Mouse (Mus musculus) hindbrain, embryonic 10.5 days (tissue): ENCODE measurements around the gene Dpagt1. TPM values are rescaled to one million over a fixed set of nuclear protein-coding genes. Genes with fewer than 3 reads are reported as not detected.
A peak's percentile ranks its signal among the peaks of the same experiment; 100 is the strongest.
"Not testable (repeated sequence)": the region's sequence is repeated elsewhere in the genome, so short reads cannot be mapped to it uniquely, and the experiment has no call there.

Experiments
- DNase-seq: peaks from one replicate; pipeline ENCODE4 v3.0.0-alpha.2; 2017; ENCODE audit warnings: low spot score
- H3K27ac ChIP-seq: fragments of 300-500 bp; sonication (generic); 2 replicates; pipeline ENCODE4 v1.5.1; 2016; ENCODE audit warnings: mild to moderate bottlenecking, moderate library complexity
- H3K27me3 ChIP-seq: fragments of 300-500 bp; sonication (generic); 2 replicates; pipeline ENCODE4 v1.6.1; 2016; ENCODE audit warnings: mild to moderate bottlenecking; ENCODE audit not compliant: poor library complexity, insufficient read depth, severe bottlenecking
- H3K36me3 ChIP-seq: fragments of 300-500 bp; sonication (generic); 2 replicates; pipeline ENCODE4 v1.6.1; 2016; ENCODE audit warnings: mild to moderate bottlenecking, moderate library complexity
- H3K4me1 ChIP-seq: fragments of 300-500 bp; sonication (generic); replicated peaks from 2 replicates; pipeline ENCODE4 v1.6.1; 2016; ENCODE audit warnings: mild to moderate bottlenecking
- H3K4me3 ChIP-seq: fragments of 300-500 bp; sonication (generic); 2 replicates; pipeline ENCODE4 v1.5.1; 2016; ENCODE audit warnings: mild to moderate bottlenecking, moderate library complexity
- H3K9me3 ChIP-seq: fragments of 300-500 bp; sonication (generic); 2 replicates; pipeline ENCODE4 v1.6.1; 2016; ENCODE audit warnings: mild to moderate bottlenecking, moderate library complexity
- WGBS: fragments of 180-500 bp; shearing (Covaris S2); methylation state at CpG from one replicate; pipeline ENCODE4 v1.1.7; 2016; 5-methylcytosine and 5-hydroxymethylcytosine counted together
- polyA plus RNA-seq: library from polyadenylated mRNA; unstranded; fragments of >200 nt; fragmentation: Nextera tagmentation; extraction: Ambion mirVana; gene quantifications from 2 replicates; pipeline ENCODE4 v1.2.1, GENCODE M21; 2016

Gene Dpagt1
- polyA plus RNA-seq, result 46.2 and 46.7 TPM in 2 replicates

DNA sequence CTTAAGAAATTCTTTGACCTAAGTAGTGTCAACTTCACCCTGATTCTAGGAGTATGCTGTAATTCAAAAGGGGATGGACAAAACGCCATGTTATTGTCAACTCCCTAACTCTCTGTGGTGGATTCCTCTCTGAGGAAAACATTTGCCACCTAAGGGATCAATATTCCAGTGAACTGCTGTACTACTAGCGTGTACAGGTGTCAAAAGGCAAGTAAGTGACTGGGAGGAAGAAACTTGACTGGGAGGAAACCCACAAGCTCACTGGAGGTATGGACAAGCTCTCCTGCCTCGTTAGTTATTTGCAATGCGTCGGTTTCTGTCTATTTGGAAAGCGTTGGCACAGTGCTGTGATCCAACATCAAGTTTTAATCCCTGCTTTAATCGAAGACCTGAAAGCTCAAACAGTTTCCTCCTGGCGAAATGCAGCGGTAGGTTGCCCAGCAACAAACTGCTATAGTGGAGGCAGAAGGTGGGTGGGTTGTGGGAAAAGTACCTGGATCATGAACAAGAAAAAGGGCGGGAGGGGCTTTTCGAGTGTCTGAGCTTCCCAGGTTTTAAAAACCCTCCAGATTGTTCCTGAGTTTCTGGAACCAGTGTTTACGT lies at the start of gene Dpagt1:
Gene Dpagt1 (plus strand): TSS at position 252 of the 603 bp plus-strand sequence.
- Histone ChIP-seq H3K36me3 (peaks cover 31% of the 10 kb centered on the region), H3K27me3 (no peaks in the 10 kb centered on the region), H3K4me3 (peak within 1 kb of the TSS; percentile 87), H3K4me1 (peaks cover 21% of the 10 kb centered on the region), H3K27ac (peak within 1 kb of the TSS; percentile 97), H3K9me3 (no peaks in the 10 kb centered on the region)
- 5% methylated on average over 12 of the region's 12 CpGs for WGBS
- no peak for DNase-seq

DNA sequence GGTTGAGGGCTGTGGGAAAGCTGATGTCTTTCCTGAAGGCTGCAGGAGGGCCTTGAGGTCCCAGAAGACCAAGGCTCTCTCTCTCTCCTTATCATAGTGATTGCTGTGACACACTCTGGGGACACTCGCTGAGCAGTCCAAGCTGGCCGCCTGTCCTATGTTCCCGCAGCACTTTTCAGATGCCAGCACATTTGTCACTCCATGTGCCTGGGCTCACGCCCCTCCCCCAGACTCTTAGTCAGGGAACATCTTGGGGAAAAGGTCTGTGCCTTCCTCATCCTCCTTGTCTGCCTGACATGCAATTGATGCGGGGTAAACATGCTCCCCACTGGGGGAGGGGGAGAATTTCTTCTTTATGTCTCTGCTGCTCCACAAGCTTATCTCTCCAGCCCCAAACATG lies 42.6 kb upstream of the Dpagt1 start:
- DNase-seq, result no peak
- H3K27me3 ChIP-seq, result peaks cover 32% of the 10 kb centered on the region
- no peaks in the 10 kb centered on the region for H3K9me3 ChIP-seq
- H3K27ac ChIP-seq, result no peak overlapping the region
- peaks cover 20% of the 10 kb centered on the region for H3K36me3 ChIP-seq
- no peak overlapping the region for H3K4me3 ChIP-seq
- WGBS, result 73% methylated on average over 5 of the region's 5 CpGs
- peaks cover 23% of the 10 kb centered on the region for H3K4me1 ChIP-seq

DNA sequence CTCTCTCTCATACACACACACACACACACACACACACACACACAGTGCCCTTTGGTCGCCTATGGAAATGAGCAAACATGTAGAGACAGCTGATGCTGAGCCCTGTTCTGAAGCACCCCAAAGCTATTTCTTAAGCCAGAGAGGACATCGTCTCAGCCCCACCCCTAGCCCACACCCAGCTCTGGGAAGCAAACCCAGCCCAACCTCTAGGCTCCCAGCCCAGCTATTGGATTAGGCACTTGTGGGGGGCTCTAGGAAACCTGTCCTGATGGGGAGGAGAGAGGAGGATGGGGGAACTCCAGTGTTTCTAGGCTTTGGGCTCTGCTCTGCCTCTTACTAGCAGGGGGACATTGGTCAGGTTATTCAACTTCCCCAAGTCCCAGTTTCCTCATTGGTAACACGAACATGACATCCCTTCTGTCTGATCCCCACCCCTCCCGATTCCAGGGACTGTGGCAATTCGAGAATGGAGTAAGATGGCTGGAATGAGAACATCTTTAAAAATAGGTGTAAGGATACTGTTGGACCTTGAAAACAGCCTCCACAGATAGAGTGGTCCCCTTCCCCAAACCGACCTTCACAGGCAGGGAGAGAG lies 39.5 kb upstream of the Dpagt1 start:
- Histone ChIP-seq H3K4me1 (peaks cover 35% of the 10 kb centered on the region), H3K9me3 (peaks cover 2% of the 10 kb centered on the region; the same call in 1 of the 2 replicates), H3K36me3 (peaks cover 17% of the 10 kb centered on the region), H3K27me3 (peaks cover 55% of the 10 kb centered on the region), H3K4me3 (peak overlapping the region; percentile 78), H3K27ac (peak overlapping the region; percentile 87; the same call in 1 of the 2 replicates)
- no peak for DNase-seq
- WGBS, result 5% methylated on average over 6 of the region's 6 CpGs

DNA sequence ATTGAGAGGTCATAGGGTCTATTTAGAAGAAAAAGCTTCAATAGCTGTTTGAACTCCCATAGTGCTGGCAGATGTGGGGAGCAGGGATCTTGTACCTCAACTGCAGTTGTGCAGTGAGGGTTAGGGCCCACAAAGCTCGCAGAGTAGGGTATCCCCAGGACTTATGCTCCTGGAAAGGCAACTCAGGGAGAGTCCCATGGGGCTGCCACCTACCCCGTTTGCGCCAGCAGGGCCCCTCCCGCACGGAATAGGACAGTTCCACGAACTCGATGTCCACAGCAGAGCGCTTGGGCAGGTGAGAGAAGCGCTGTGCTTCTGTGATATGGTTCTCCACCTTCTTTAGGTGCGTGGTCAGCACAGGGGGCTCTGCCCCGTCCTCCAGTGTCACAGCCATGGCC lies 38.8 kb upstream of the Dpagt1 start:
- WGBS, result 8% methylated on average over 11 of the region's 11 CpGs
- H3K27me3 ChIP-seq, result peaks cover 55% of the 10 kb centered on the region
- peaks cover 35% of the 10 kb centered on the region for H3K4me1 ChIP-seq
- no peak for DNase-seq
- peaks cover 23% of the 10 kb centered on the region for H3K36me3 ChIP-seq
- H3K27ac ChIP-seq, result peak overlapping the region; percentile 87
- peak overlapping the region; percentile 78 for H3K4me3 ChIP-seq
- H3K9me3 ChIP-seq, result peaks cover 2% of the 10 kb centered on the region; the same call in 1 of the 2 replicates

DNA sequence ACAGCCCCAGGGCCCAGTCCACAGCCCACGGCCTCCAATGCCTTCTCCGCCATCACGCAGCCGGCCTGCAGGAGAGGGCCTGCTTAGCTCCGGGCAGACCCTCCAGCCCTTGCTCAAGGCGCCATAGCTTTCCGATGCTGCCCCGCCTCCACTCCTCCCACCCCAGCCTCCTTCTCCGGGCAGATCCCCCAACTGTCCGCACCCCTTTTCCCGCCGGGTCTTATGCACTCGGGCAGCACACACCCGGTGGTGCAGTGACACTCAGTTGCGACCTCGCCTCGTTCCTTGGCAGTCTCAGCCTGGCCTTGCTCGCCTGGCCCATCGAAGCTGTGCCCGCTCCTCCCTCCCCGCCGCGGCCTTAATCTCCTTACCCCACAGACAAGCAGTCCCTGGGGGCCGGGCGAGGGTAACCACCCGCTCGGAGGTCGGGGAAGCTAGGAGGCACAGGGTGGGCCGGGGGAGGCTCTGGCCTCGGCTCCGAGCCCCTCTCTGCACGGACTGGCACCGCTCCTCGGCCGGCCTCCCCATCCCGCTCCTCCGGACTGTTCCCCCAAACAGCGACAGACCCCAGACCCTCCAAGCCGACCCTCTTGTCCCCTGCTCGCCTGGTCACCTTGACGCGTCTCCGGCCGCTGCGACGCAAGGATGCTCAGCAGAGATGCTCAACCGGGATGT lies 38.3 kb upstream of the Dpagt1 start:
- under 1% methylated on average over 47 of the region's 47 CpGs for WGBS
- peaks cover 28% of the 10 kb centered on the region for H3K36me3 ChIP-seq
- H3K4me3 ChIP-seq, result peak overlapping the region; percentile 78
- peaks cover 55% of the 10 kb centered on the region for H3K27me3 ChIP-seq
- H3K4me1 ChIP-seq, result peaks cover 35% of the 10 kb centered on the region
- peak; percentile 57 for DNase-seq
- peak overlapping the region; percentile 87 for H3K27ac ChIP-seq
- peaks cover 2% of the 10 kb centered on the region; the same call in 1 of the 2 replicates for H3K9me3 ChIP-seq

DNA sequence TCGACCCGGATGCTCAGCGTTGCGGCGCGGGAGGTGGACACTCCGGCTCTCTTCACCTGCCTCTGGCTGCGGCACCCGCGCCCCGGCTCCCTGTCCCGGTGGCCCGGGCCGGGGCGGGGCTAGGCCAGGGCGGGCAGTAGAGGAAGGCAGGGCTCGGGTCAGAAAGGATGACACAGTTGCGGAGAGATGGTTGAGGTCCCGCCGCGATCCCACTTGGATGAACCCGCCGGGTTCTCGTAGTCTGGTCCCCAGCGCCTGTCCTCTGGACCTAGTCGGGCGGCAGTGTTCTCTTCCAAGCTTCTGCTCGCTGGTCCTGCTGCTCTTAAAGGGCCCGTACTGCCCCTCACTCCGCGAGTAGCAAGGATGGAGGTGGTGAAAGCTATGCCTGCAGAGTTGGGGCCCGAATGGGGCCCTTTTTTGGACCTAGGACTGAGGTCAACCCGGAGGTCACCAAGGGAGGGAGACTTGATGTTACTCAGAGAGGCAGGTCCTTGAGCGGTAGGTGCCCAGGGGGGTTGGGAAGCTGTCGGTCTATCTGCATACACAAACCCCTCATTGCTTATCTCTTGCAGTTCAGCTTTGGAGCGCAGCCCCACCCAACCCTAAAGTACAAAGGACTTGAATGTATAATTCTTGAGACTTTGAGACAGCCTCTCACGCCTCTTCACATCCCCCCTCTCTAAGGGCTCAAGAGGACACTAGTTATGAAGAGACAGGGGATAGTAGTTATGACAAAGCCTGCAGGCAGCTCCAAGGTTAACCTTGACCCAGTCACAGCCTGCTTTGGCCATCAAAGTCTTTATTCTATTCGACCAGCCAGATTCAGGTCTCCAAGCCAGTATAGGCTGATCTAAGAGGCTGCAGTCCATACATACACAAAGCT lies 37.5 kb upstream of the Dpagt1 start, which contains the start of gene Abcg4:
Gene Abcg4 (minus strand): TSS at position 540 of the 883 bp plus-strand sequence.
- DNase-seq, result peak; percentile 64
- Histone ChIP-seq H3K4me1 (peaks cover 35% of the 10 kb centered on the region), H3K27me3 (peaks cover 55% of the 10 kb centered on the region), H3K4me3 (peak within 1 kb of the TSS; percentile 78), H3K27ac (peak within 1 kb of the TSS; percentile 87), H3K9me3 (peaks cover 2% of the 10 kb centered on the region; the same call in 1 of the 2 replicates), H3K36me3 (peaks cover 36% of the 10 kb centered on the region)
- under 1% methylated on average over 38 of the region's 38 CpGs for WGBS

DNA sequence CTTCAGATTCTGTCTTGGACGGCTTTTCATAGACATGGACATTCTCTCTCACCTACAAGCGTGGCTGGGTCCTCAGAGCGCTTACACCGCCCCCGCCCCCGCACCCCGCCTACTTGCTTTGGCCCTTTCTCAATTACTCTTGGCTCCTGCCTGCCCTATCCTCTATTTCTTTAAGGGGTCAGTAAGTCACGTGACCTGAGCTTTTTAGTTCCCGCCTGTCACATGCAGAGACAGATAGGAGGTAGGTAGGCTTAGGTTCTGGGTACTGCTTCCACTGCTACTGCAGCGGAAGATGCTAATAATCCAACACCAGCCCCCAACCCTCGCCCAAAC lies 36.9 kb upstream of the Dpagt1 start:
- H3K27ac ChIP-seq, result peak overlapping the region; percentile 87; the same call in 1 of the 2 replicates
- peaks cover 2% of the 10 kb centered on the region; the same call in 1 of the 2 replicates for H3K9me3 ChIP-seq
- H3K4me1 ChIP-seq, result peaks cover 35% of the 10 kb centered on the region
- H3K36me3 ChIP-seq, result peaks cover 42% of the 10 kb centered on the region
- WGBS, result 6% methylated on average over 11 of the region's 11 CpGs
- DNase-seq, result peak; percentile 29
- peak overlapping the region; percentile 78 for H3K4me3 ChIP-seq
- H3K27me3 ChIP-seq, result peaks cover 55% of the 10 kb centered on the region

DNA sequence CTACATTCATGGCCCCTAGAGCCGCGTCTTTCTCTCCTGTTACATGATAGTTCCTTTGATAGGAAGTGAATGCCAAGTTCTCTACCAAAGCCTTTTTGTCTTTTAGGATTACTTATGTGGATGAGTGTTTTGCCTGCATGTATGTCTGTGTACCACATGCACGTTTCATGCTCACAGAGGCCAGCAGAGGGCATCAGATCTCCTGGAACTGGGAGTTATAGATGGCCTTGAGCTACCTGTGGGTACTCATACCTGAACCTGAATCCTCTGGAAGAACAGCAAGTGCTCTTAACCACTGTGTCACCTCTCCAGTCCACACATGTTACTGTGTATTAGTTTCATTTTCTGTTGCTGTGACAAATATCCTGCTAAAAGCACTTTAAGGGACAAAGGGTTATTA lies 33.3 kb upstream of the Dpagt1 start:
- WGBS, result 75% methylated on average over 3 of the region's 3 CpGs
- peak; percentile 37 for DNase-seq
- Histone ChIP-seq H3K9me3 (peaks cover 2% of the 10 kb centered on the region; the same call in 1 of the 2 replicates), H3K4me3 (no peak overlapping the region), H3K4me1 (peaks cover 19% of the 10 kb centered on the region), H3K36me3 (peaks cover 76% of the 10 kb centered on the region), H3K27me3 (peaks cover 31% of the 10 kb centered on the region), H3K27ac (no peak overlapping the region)

DNA sequence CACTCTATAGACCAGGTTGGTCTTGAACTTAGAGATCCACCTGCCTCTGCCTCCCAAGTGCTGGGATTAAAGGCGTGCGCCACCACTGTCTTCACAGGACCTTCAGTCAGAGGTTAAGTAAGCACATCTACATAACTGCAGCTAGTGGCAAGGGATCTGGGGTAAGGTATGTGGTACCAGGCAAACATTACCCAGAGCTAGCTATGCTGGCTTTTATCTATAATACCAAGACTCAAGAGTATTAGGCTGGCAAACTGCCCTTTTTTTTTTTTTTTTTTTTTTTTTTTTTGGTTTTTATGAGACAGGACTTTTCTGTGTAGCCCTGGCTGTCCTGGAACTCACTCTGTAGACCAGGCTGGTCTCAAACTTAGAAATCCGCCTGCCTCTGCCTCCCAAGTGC lies 25.8 kb upstream of the Dpagt1 start:
- DNase-seq, H3K27me3 ChIP-seq, H3K4me3 ChIP-seq, H3K9me3 ChIP-seq, H3K27ac ChIP-seq: not testable (repeated sequence)
- Histone ChIP-seq H3K36me3 (peaks cover 80% of the 10 kb centered on the region), H3K4me1 (peaks cover 17% of the 10 kb centered on the region)
- WGBS, result 94% methylated on average over 3 of the region's 3 CpGs

DNA sequence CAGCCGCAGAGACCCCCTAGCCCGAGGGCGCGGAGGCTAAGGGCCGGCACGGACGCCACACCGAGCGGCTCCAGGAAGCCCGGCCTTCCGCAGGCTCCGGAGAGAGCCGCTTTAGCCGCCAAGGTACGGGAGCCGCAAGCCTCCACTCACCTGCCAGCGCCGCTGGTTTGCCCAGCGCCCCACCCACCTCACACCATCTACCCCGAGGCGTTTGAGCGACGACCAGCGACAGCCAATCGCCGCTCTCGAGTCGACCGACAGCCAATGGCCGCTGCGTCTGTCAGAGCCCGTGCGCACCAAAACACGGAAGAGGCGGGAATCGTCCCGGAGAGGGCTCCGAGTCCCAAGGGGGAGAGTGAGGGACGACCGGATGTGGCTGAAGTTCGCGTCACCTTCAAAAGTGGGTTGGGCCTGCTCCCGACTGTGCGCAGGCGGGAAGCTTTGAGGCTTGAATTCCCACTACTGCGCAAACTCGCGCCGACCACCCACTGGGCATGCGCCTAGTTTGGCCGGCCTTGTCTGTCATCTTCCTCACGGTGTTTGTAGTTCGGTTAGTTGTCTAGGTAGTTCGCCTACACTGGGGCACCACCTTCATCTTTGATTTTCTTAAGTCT lies 20.2 kb upstream of the Dpagt1 start, which contains the start of gene Hinfp:
Gene Hinfp (minus strand): TSS at position 206 of the 614 bp plus-strand sequence.
- H3K36me3 ChIP-seq, result peaks cover 29% of the 10 kb centered on the region
- H3K4me1 ChIP-seq, result peaks cover 24% of the 10 kb centered on the region
- H3K4me3 ChIP-seq, result peak within 1 kb of the TSS; percentile 98
- WGBS, result under 1% methylated on average over 54 of the region's 54 CpGs
- H3K27ac ChIP-seq, result peak within 1 kb of the TSS; percentile 93
- DNase-seq, result peak; percentile 98
- H3K27me3 ChIP-seq, result peaks cover 4% of the 10 kb centered on the region
- no peaks in the 10 kb centered on the region for H3K9me3 ChIP-seq

DNA sequence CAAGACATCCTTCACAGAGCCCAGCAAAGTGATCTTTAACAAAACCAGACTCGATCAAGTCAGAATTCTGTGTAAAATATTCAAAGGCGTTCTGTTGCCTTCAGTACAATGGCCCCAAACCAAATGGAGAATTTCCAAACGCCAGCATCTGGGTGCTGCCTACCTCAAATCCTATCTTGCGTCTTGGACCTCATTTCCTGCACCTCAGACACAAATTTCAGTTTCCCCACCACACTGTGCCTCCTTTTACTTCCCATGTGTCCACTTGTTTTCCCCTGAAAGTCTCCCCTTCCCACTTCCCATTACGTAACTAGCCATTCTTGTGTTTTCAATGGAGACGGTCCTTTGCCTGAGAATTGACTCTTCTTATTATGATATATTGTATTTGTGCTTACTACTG lies 19.3 kb upstream of the Dpagt1 start:
- Histone ChIP-seq H3K9me3 (no peaks in the 10 kb centered on the region), H3K4me1 (peaks cover 33% of the 10 kb centered on the region), H3K4me3 (no peak overlapping the region), H3K27ac (no peak overlapping the region), H3K36me3 (peaks cover 24% of the 10 kb centered on the region), H3K27me3 (peaks cover 14% of the 10 kb centered on the region)
- 88% methylated on average over 6 of the region's 6 CpGs for WGBS
- no peak for DNase-seq

DNA sequence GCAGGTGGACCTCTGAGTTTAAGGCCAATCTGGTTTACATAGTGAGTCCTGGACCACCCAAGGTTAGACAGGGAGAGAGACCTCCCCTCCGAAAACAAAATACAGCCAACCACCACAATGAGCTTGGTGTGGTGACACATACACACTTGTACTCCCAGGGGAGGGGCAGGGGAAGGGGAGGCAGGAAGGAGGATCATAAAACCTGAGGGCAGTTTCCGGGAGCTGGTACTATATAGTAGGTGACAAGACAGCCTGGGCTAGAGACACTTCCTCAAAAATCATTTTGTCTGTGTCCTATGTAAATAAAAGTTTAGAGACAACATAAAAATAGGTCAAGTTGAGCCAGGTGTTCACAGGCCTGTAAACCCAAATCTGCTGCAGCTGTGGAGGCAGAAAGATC lies 18.6 kb upstream of the Dpagt1 start:
- Histone ChIP-seq H3K9me3 (no peaks in the 10 kb centered on the region), H3K4me1 (peaks cover 39% of the 10 kb centered on the region), H3K27ac (no peak overlapping the region), H3K27me3 (peaks cover 18% of the 10 kb centered on the region), H3K4me3 (no peak overlapping the region), H3K36me3 (peaks cover 23% of the 10 kb centered on the region)
- 91% methylated on average over 2 of the region's 2 CpGs for WGBS
- no peak for DNase-seq
